ENCODE assay signal across 12 mouse cellular contexts in the genomic region with DNA sequence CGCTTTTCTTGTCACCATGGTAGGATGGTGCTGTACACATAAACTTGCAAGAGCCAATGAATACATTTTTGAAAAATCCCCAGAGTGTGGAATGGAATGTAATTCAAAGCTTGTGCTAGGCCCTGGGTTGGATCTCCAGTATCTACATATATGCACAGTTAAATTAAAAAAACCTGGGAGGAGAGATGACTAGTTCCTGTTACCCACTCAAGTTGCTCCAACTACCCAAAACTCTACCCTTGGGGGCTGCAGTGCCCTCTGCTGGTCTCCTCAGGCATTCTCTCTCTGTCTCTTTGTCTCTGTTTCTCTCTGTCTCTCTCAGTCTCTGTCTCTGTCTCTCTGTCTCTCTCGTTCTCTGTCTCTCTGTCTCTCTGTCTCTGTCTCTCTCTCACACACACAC. TPM values are rescaled to one million over a fixed set of nuclear protein-coding genes. Genes with fewer than 3 reads are reported as not detected.
DNase-seq lines count a peak whose midpoint lies in the region; ATAC-seq and TF ChIP-seq lines count a peak whose summit lies in the region.
"Had no signal": no experiment of that assay in that cellular context is flagged by ENCODE, and none has a peak within 500 bp of the region (broad histone marks: within the 10 kb centered on the region; RNA-seq: fewer than 3 reads in every experiment).

No protein-coding gene starts in this region.

- H3K4me1 ChIP-seq in heart, postnatal 0 days (ENCODE audit: control insufficient read depth, insufficient read depth) = peaks cover 36% of the 10 kb centered on the region
- H3K4me1 ChIP-seq in lung, postnatal 0 days (ENCODE audit: insufficient read depth, low read depth, low read length) = no peaks in the 10 kb centered on the region
- H3K4me1 ChIP-seq in bone marrow macrophage, adult 2 months (ENCODE audit: control insufficient read depth, insufficient read depth, low read length) = peaks cover 27% of the 10 kb centered on the region

- TF ChIP-seq POLR2A in bone marrow macrophage, adult 2 months (IDR thresholded peaks at IDR 0.05; ENCODE audit: borderline replicate concordance, low read depth, low read length) = no peak

- no peak for ATAC-seq in heart, postnatal 0 days (ENCODE audit: insufficient read depth, low read depth)
- no peak for ATAC-seq in lung, postnatal 0 days

- no peak overlapping the region for H3K27ac ChIP-seq in heart, postnatal 0 days (ENCODE audit: low read depth)
- H3K27ac ChIP-seq in lung, postnatal 0 days (ENCODE audit: low read length) = no peak overlapping the region
- no peak overlapping the region for H3K27ac ChIP-seq in bone marrow macrophage, adult 2 months (ENCODE audit: insufficient read depth, low read depth, low read length)
- H3K27ac ChIP-seq: limb, embryonic 10.5 days had no signal

- no peak overlapping the region for H3K4me3 ChIP-seq in heart, postnatal 0 days (ENCODE audit: low read depth, low read length)
- H3K4me3 ChIP-seq in lung, postnatal 0 days (ENCODE audit: low read depth, low read length) = no peak overlapping the region
- H3K4me3 ChIP-seq in bone marrow macrophage, adult 2 months (ENCODE audit: insufficient read depth, low read length) = no peak overlapping the region
- H3K4me3 ChIP-seq: limb, embryonic 10.5 days had no signal

- no peaks in the 10 kb centered on the region for H3K36me3 ChIP-seq in heart, postnatal 0 days (replicated peaks; ENCODE audit: control insufficient read depth, insufficient read depth, low read length)
- no peaks in the 10 kb centered on the region for H3K36me3 ChIP-seq in lung, postnatal 0 days (ENCODE audit: insufficient read depth, low read length)
- H3K36me3 ChIP-seq: limb, embryonic 10.5 days had no signal

- no peaks in the 10 kb centered on the region for H3K27me3 ChIP-seq in heart, postnatal 0 days (ENCODE audit: control insufficient read depth, insufficient read depth, low read length)
- no peaks in the 10 kb centered on the region for H3K27me3 ChIP-seq in lung, postnatal 0 days (replicated peaks; ENCODE audit: insufficient read depth, low read length)

- H3K4me2 ChIP-seq in heart, postnatal 0 days (ENCODE audit: low read depth, low read length) = no peak overlapping the region
- H3K4me2 ChIP-seq in lung, postnatal 0 days (replicated peaks; ENCODE audit: low read depth, low read length) = no peak overlapping the region

- WGBS in heart, postnatal 0 days = 84% methylated on average over 2 of the region's 2 CpGs
- WGBS in lung, postnatal 0 days = 88% methylated on average over 2 of the region's 2 CpGs

- no peaks in the 10 kb centered on the region for H3K9me3 ChIP-seq in heart, postnatal 0 days (replicated peaks; ENCODE audit: control insufficient read depth, low read length)
- H3K9me3 ChIP-seq in lung, postnatal 0 days (ENCODE audit: low read length) = no peaks in the 10 kb centered on the region
- H3K9me3 ChIP-seq: limb, embryonic 10.5 days had no signal

- TF ChIP-seq CTCF in heart, postnatal 0 days (IDR thresholded peaks at IDR 0.05; ENCODE audit: low read depth) = peak; percentile 25; the same call in 1 of the 2 replicates
- TF ChIP-seq CTCF in lung, postnatal 0 days (IDR thresholded peaks at IDR 0.05) = peak; percentile 39
- TF ChIP-seq CTCF in bone marrow macrophage, adult 2 months (IDR thresholded peaks at IDR 0.05; ENCODE audit: low read depth, low read length) = 0 out of 2 replicates have a peak, but pooled peaks have one; percentile 25

- TF ChIP-seq EP300 in heart, postnatal 0 days (IDR thresholded peaks at IDR 0.05; ENCODE audit: low read depth) = no peak
- TF ChIP-seq EP300 in lung, postnatal 0 days (IDR thresholded peaks at IDR 0.05) = no peak

- no peak for DNase-seq in heart, postnatal 0 days (ENCODE audit: low spot score)
- DNase-seq in heart, adult 8-10 months (ENCODE audit: low spot score) = no peak
- DNase-seq in lung, postnatal 0 days (ENCODE audit: low spot score) = no peak
- no peak for DNase-seq in lung, postnatal 10 days
- peak; percentile 33 to 41 for DNase-seq in thymus, postnatal 36 days
- DNase-seq in natural killer cell, adult 2 months (ENCODE audit: low spot score in 2 of 2) = no peak
- no peak for DNase-seq in layer of hippocampus, postnatal 10 days (ENCODE audit: low spot score in 2 of 2)
- DNase-seq: heart, postnatal 36 days; kidney, adult 8-10 months; lung, postnatal 14 days had no signal

- no peak overlapping the region for H3K9ac ChIP-seq in heart, postnatal 0 days (replicated peaks; ENCODE audit: low read depth, low read length)
- H3K9ac ChIP-seq in lung, postnatal 0 days (replicated peaks; ENCODE audit: low read depth) = no peak overlapping the region

RNA-seq across cellular contexts. Expression of a gene that starts 21.9 kb away (rescaled TPM):
- 24.9 and 46.7 TPM in 2 replicates for total RNA-seq in heart, postnatal 0 days (2014; rRNA removed; ENCODE audit: low replicate concordance)
- polyA plus RNA-seq in heart, postnatal 0 days (2015; fragmentation: Nextera tagmentation; extraction: Ambion mirVana) = 9.2 and 10.0 TPM in 2 replicates
- 10 to 100 TPM; 75.9 to 93.5 (median 92.3) TPM for total RNA-seq in heart, adult 8-10 months (2022)
- 5.5 and 6.3 TPM in 2 replicates for polyA plus RNA-seq in lung, postnatal 0 days (2015; fragmentation: Nextera tagmentation; extraction: Ambion mirVana)
- polyA plus RNA-seq in bone marrow macrophage, adult 2 months (2012; ENCODE audit: insufficient read depth, insufficient read length, missing spikeins) = 16.6 and 24.0 TPM in 2 replicates
- 100 to 1,000 TPM; 276 to 295 TPM for total RNA-seq in layer of hippocampus, postnatal 10 days (2021)

RNA-seq across cellular contexts. Expression of a gene that starts 34.0 kb away (rescaled TPM):
- 23.7 and 26.7 TPM in 2 replicates for total RNA-seq in heart, postnatal 0 days (2014; rRNA removed; ENCODE audit: low replicate concordance)
- 25.3 and 26.1 TPM in 2 replicates for polyA plus RNA-seq in heart, postnatal 0 days (2015; fragmentation: Nextera tagmentation; extraction: Ambion mirVana)
- total RNA-seq in heart, adult 8-10 months (2022) = 10 to 100 TPM; 29.2 to 41.0 (median 37.3) TPM
- 167 and 208 TPM in 2 replicates for polyA plus RNA-seq in lung, postnatal 0 days (2015; fragmentation: Nextera tagmentation; extraction: Ambion mirVana)
- 305 and 317 TPM in 2 replicates for polyA plus RNA-seq in bone marrow macrophage, adult 2 months (2012; ENCODE audit: insufficient read depth, insufficient read length, missing spikeins)
- 1 to 10 TPM; 6.1 to 6.4 TPM for total RNA-seq in layer of hippocampus, postnatal 10 days (2021)

Comparison
In these comparisons a context has a peak if more than half of its experiments do, and no peak if none do; other contexts are left out.
1. DNase-seq: peak in thymus, postnatal 36 days (2 of 2); none in heart, postnatal 0 days (single experiment), heart, adult 8-10 months (single experiment), lung, postnatal 0 days (single experiment), lung, postnatal 10 days (single experiment), natural killer cell, adult 2 months (0 of 2) and layer of hippocampus, postnatal 10 days (0 of 2).
2. Peak in every context shown above with its lines, with median percentiles within 50 percentile points of each other: CTCF ChIP-seq.